Mouse (Mus musculus): ENCODE results near the gene Mybpc3.

Gene Mybpc3

GRCm38 (mm10) chr2:91121011-91121410 lies 3.1 kb downstream of the Mybpc3 start:
- no peak for DNase-seq (ENCODE audit: low spot score in 2 of 2)

GRCm38 (mm10) chr2:91121497-91121896 lies 3.6 kb downstream of the Mybpc3 start:
- DNase-seq (ENCODE audit: low spot score in 2 of 2): no peak

- DNase-seq (ENCODE audit: low spot score in 2 of 2): no peak
Measured at GRCm38 (mm10) chr2:91123521-91123920, 5.6 kb downstream of the Mybpc3 start.

GRCm38 (mm10) chr2:91125101-91125500 lies 7.2 kb downstream of the Mybpc3 start:
- DNase-seq (ENCODE audit: low spot score in 2 of 2): no peak

GRCm38 (mm10) chr2:91128761-91129160 lies 10.8 kb downstream of the Mybpc3 start:
- DNase-seq (ENCODE audit: low spot score in 2 of 2): no peak

- DNase-seq (ENCODE audit: low spot score in 2 of 2): no peak
Measured at GRCm38 (mm10) chr2:91130126-91130525, 12.2 kb downstream of the Mybpc3 start.

GRCm38 (mm10) chr2:91131251-91131650 lies 13.3 kb downstream of the Mybpc3 start:
- no peak for DNase-seq (ENCODE audit: low spot score in 2 of 2)

- no peak for DNase-seq (ENCODE audit: low spot score in 2 of 2)
Measured at GRCm38 (mm10) chr2:91132035-91132434, 14.1 kb downstream of the Mybpc3 start.

GRCm38 (mm10) chr2:91136513-91137412 lies 18.8 kb downstream of the Mybpc3 start:
- DNase-seq (ENCODE audit: low spot score in 2 of 2): no peak

- DNase-seq (ENCODE audit: low spot score in 2 of 2): no peak
Measured at GRCm38 (mm10) chr2:91137481-91137880, 19.5 kb downstream of the Mybpc3 start.

- DNase-seq (ENCODE audit: low spot score in 2 of 2): no peak
Measured at GRCm38 (mm10) chr2:91139311-91139710, 21.4 kb downstream of the Mybpc3 start.

- no peak for DNase-seq (ENCODE audit: low spot score in 2 of 2)
Measured at GRCm38 (mm10) chr2:91139764-91140163, 21.8 kb downstream of the Mybpc3 start.

GRCm38 (mm10) chr2:91142920-91143319 lies 25.0 kb downstream of the Mybpc3 start:
- DNase-seq (ENCODE audit: low spot score in 2 of 2): no peak

GRCm38 (mm10) chr2:91143401-91143800 lies 25.5 kb downstream of the Mybpc3 start:
- no peak for DNase-seq (ENCODE audit: low spot score in 2 of 2)

GRCm38 (mm10) chr2:91148101-91148500 lies 30.2 kb downstream of the Mybpc3 start:
- no peak for DNase-seq (ENCODE audit: low spot score in 2 of 2)

GRCm38 (mm10) chr2:91151331-91151730 lies 33.4 kb downstream of the Mybpc3 start:
- no peak for DNase-seq (ENCODE audit: low spot score in 2 of 2)

- no peak for DNase-seq (ENCODE audit: low spot score in 2 of 2)
Measured at GRCm38 (mm10) chr2:91152885-91153377, 35.0 kb downstream of the Mybpc3 start.

- no peak for DNase-seq (ENCODE audit: low spot score in 2 of 2)
Measured at GRCm38 (mm10) chr2:91154091-91154490, 36.1 kb downstream of the Mybpc3 start.

GRCm38 (mm10) chr2:91157002-91157752 lies 39.2 kb downstream of the Mybpc3 start:
- DNase-seq (ENCODE audit: low spot score in 2 of 2): no peak

GRCm38 (mm10) chr2:91160591-91160990 lies 42.6 kb downstream of the Mybpc3 start:
- DNase-seq (ENCODE audit: low spot score in 2 of 2): no peak

GRCm38 (mm10) chr2:91162952-91163351 lies 45.0 kb downstream of the Mybpc3 start:
- DNase-seq (ENCODE audit: low spot score in 2 of 2): no peak

- no peak for DNase-seq (ENCODE audit: low spot score in 2 of 2)
Measured at GRCm38 (mm10) chr2:91163532-91163931, 45.6 kb downstream of the Mybpc3 start.

GRCm38 (mm10) chr2:91164991-91165390 lies 47.0 kb downstream of the Mybpc3 start:
- DNase-seq (ENCODE audit: low spot score in 2 of 2): no peak

Data from cerebellum, postnatal 4 days (tissue).